Mouse (Mus musculus) ES-Bruce4 (cell line): ENCODE measurements around the gene Pih1d1. TPM values are rescaled to one million over a fixed set of nuclear protein-coding genes. Genes with fewer than 3 reads are reported as not detected.

Experiments
- H3K27ac ChIP-seq: 2 replicates; pipeline ENCODE4 v1.5.1; 2012; ENCODE audit warnings: low read length, inconsistent platforms; ENCODE audit not compliant: insufficient read depth
- H3K27me3 ChIP-seq: 2 replicates; pipeline ENCODE4 v1.6.1; 2012; ENCODE audit warnings: mild to moderate bottlenecking, low read length, inconsistent platforms; ENCODE audit not compliant: control insufficient read depth, poor library complexity, insufficient read depth, severe bottlenecking
- H3K36me3 ChIP-seq: 2 replicates; pipeline ENCODE4 v1.6.1; 2012; ENCODE audit warnings: inconsistent platforms, mild to moderate bottlenecking, low read length, moderate library complexity; ENCODE audit not compliant: control insufficient read depth, poor library complexity, insufficient read depth, severe bottlenecking
- H3K4me1 ChIP-seq: one replicate; pipeline ENCODE4 v1.8.1; 2011; ENCODE audit warnings: low read length; ENCODE audit not compliant: control insufficient read depth, insufficient read depth
- H3K4me3 ChIP-seq: 2 replicates; pipeline ENCODE4 v1.5.1; 2011; ENCODE audit warnings: low read depth, mild to moderate bottlenecking, low read length
- H3K9ac ChIP-seq: 2 replicates; pipeline ENCODE4 v1.6.1; 2012; ENCODE audit warnings: low read depth, mild to moderate bottlenecking, inconsistent platforms; ENCODE audit not compliant: poor library complexity, severe bottlenecking
- H3K9me3 ChIP-seq: replicated peaks from 2 replicates; pipeline ENCODE4 v1.6.1; 2012; ENCODE audit warnings: mild to moderate bottlenecking, low read length, inconsistent platforms; ENCODE audit not compliant: control insufficient read depth, poor library complexity, insufficient read depth, severe bottlenecking
- CTCF ChIP-seq: IDR thresholded peaks from one replicate; pipeline ENCODE4 v1.8.1; 2011; ENCODE audit warnings: low read depth, low read length
- EP300 ChIP-seq: IDR thresholded peaks from 2 replicates; pipeline ENCODE4 v1.6.1; 2011; ENCODE audit warnings: low read depth, low read length; ENCODE audit not compliant: insufficient read depth
- POLR2A ChIP-seq: IDR thresholded peaks from one replicate; pipeline ENCODE4 v1.8.1; 2011; ENCODE audit warnings: low read length; ENCODE audit not compliant: insufficient read depth
- polyA plus RNA-seq: library from polyadenylated mRNA; stranded (reverse); fragments of >200 nt; gene quantifications from 2 replicates; pipeline ENCODE4 v1.2.4, GENCODE M21; 2011; ENCODE audit warnings: low read depth; ENCODE audit not compliant: missing spikeins, insufficient read depth, insufficient read length

Gene Pih1d1
- polyA plus RNA-seq, 1 experiment, result 38.5 TPM

GRCm38 (mm10) chr7:45154993-45155514 is 951 bp downstream of the Pih1d1 start:
- Histone ChIP-seq H3K27me3 (no peaks in the 10 kb centered on the region), H3K9me3 (no peaks in the 10 kb centered on the region), H3K4me1 (peaks cover 5% of the 10 kb centered on the region), H3K4me3 (peak overlapping the region; percentile 56), H3K9ac (no peak overlapping the region; the same call in 1 of the 2 replicates), H3K27ac (peak overlapping the region; percentile 11; the same call in 1 of the 2 replicates), H3K36me3 (no peaks in the 10 kb centered on the region)
- no peak for TF ChIP-seq POLR2A
- no peak for TF ChIP-seq EP300
- TF ChIP-seq CTCF, result peak; percentile 80

- H3K4me1 ChIP-seq, result peaks cover 4% of the 10 kb centered on the region
- H3K27ac ChIP-seq, result peak overlapping the region; percentile 11; the same call in 1 of the 2 replicates
- H3K36me3 ChIP-seq, result no peaks in the 10 kb centered on the region
- peak overlapping the region; percentile 7; the same call in 1 of the 2 replicates for H3K4me3 ChIP-seq
- H3K9me3 ChIP-seq, result no peaks in the 10 kb centered on the region
- TF ChIP-seq EP300, result no peak
- TF ChIP-seq CTCF, result no peak
- no peak for TF ChIP-seq POLR2A
- H3K9ac ChIP-seq, result no peak overlapping the region
- no peaks in the 10 kb centered on the region for H3K27me3 ChIP-seq
Measured at GRCm38 (mm10) chr7:45155590-45155989, 1.5 kb downstream of the Pih1d1 start.

GRCm38 (mm10) chr7:45156206-45156605 is 2.1 kb downstream of the Pih1d1 start:
- Histone ChIP-seq H3K9me3 (no peaks in the 10 kb centered on the region), H3K9ac (no peak overlapping the region), H3K27me3 (no peaks in the 10 kb centered on the region), H3K4me3 (no peak overlapping the region), H3K4me1 (no peaks in the 10 kb centered on the region), H3K36me3 (no peaks in the 10 kb centered on the region), H3K27ac (no peak overlapping the region)
- TF ChIP-seq CTCF (no peak), EP300 (no peak), POLR2A (no peak)

GRCm38 (mm10) chr7:45157459-45157858 is 3.4 kb downstream of the Pih1d1 start:
- H3K9me3 ChIP-seq, result no peaks in the 10 kb centered on the region
- no peak overlapping the region for H3K4me3 ChIP-seq
- H3K27me3 ChIP-seq, result no peaks in the 10 kb centered on the region
- no peak overlapping the region for H3K27ac ChIP-seq
- TF ChIP-seq POLR2A (no peak), EP300 (no peak), CTCF (no peak)
- H3K9ac ChIP-seq, result no peak overlapping the region
- no peaks in the 10 kb centered on the region for H3K4me1 ChIP-seq
- H3K36me3 ChIP-seq, result no peaks in the 10 kb centered on the region

- H3K27ac ChIP-seq, result no peak overlapping the region
- no peak overlapping the region for H3K4me3 ChIP-seq
- H3K9me3 ChIP-seq, result no peaks in the 10 kb centered on the region
- no peak overlapping the region for H3K9ac ChIP-seq
- no peaks in the 10 kb centered on the region for H3K36me3 ChIP-seq
- peaks cover 1% of the 10 kb centered on the region; the same call in 1 of the 2 replicates for H3K27me3 ChIP-seq
- TF ChIP-seq POLR2A, result no peak
- TF ChIP-seq CTCF, result no peak
- TF ChIP-seq EP300, result no peak
- no peaks in the 10 kb centered on the region for H3K4me1 ChIP-seq
Measured at GRCm38 (mm10) chr7:45158991-45159390, 4.9 kb downstream of the Pih1d1 start.

- Histone ChIP-seq H3K4me1 (no peaks in the 10 kb centered on the region), H3K27me3 (peaks cover 1% of the 10 kb centered on the region; the same call in 1 of the 2 replicates), H3K4me3 (no peak overlapping the region), H3K9ac (no peak overlapping the region), H3K27ac (no peak overlapping the region), H3K9me3 (no peaks in the 10 kb centered on the region), H3K36me3 (no peaks in the 10 kb centered on the region)
- TF ChIP-seq EP300 (no peak), CTCF (no peak), POLR2A (no peak)
Measured at GRCm38 (mm10) chr7:45160316-45160800, 6.3 kb downstream of the Pih1d1 start.
